Mouse (Mus musculus) forebrain, embryonic 14.5 days (tissue): Measurements from ENCODE around the gene Ccnf. TPM values are rescaled to one million over a fixed set of nuclear protein-coding genes. Genes with fewer than 3 reads are reported as not detected.

ENCODE experiments used
- ATAC-seq: fragments of 200-750 bp; cut with Nextera tagmentation; 2 replicates; pipeline ENCODE4 v1.8.0; 2017; ENCODE audit warnings: mild to moderate bottlenecking, moderate library complexity
- DNase-seq: peaks from one replicate; pipeline ENCODE4 v3.0.0-alpha.2; 2015; ENCODE audit warnings: low spot score
- H3K27ac ChIP-seq: fragments of 300-500 bp; sonication (generic); 2 replicates; pipeline ENCODE4 v1.5.1; 2014; ENCODE audit warnings: low read depth, mild to moderate bottlenecking, control low read depth, low read length, moderate library complexity
- H3K27me3 ChIP-seq: fragments of 300-500 bp; sonication (generic); replicated peaks from 2 replicates; pipeline ENCODE4 v1.6.1; 2014; ENCODE audit warnings: low read length, control low read depth, mixed read lengths; ENCODE audit not compliant: control insufficient read depth, insufficient read depth
- H3K36me3 ChIP-seq: fragments of 300-500 bp; sonication (generic); 2 replicates; pipeline ENCODE4 v1.6.1; 2014; ENCODE audit warnings: low read length, control low read depth; ENCODE audit not compliant: control insufficient read depth, insufficient read depth
- H3K4me1 ChIP-seq: fragments of 300-500 bp; sonication (generic); 2 replicates; pipeline ENCODE4 v1.6.1; 2014; ENCODE audit warnings: antibody characterized with exemption, low read length, control low read depth; ENCODE audit not compliant: control insufficient read depth, insufficient read depth
- H3K4me2 ChIP-seq: fragments of 300-500 bp; sonication (generic); 2 replicates; pipeline ENCODE4 v1.6.1; 2014; ENCODE audit warnings: mild to moderate bottlenecking, control low read depth, low read length
- H3K4me3 ChIP-seq: fragments of 300-500 bp; sonication (generic); 2 replicates; pipeline ENCODE4 v1.5.1; 2014; ENCODE audit warnings: low read depth, low read length, control low read depth
- H3K9ac ChIP-seq: fragments of 300-500 bp; sonication (generic); 2 replicates; pipeline ENCODE4 v1.6.1; 2014; ENCODE audit warnings: mild to moderate bottlenecking, low read length, control low read depth, moderate library complexity
- H3K9me3 ChIP-seq: fragments of 300-500 bp; sonication (generic); replicated peaks from 2 replicates; pipeline ENCODE4 v1.6.1; 2016; ENCODE audit warnings: low read length, control low read depth, mixed read lengths; ENCODE audit not compliant: control insufficient read depth
- WGBS: fragments of 180-500 bp; shearing (Covaris S2); extraction: QIAGEN DNeasy Blood & Tissue Kit; methylation state at CpG from one replicate; pipeline ENCODE4 v1.1.7; 2014; 5-methylcytosine and 5-hydroxymethylcytosine counted together
- polyA plus RNA-seq: library from polyadenylated mRNA; unstranded; fragments of >200 nt; fragmentation: Nextera tagmentation; extraction: Ambion mirVana; gene quantifications from 2 replicates; pipeline ENCODE4 v1.2.1, GENCODE M21; 2014

Ccnf gene
- polyA plus RNA-seq, 1 experiment from 2014 or later, result 31.8 TPM

GRCm38 (mm10) chr17:24207768-24208640, 43.3 kb downstream of the Ccnf start:
- H3K9me3 ChIP-seq, result no peaks in the 10 kb centered on the region
- H3K27ac ChIP-seq, result no peak overlapping the region
- peak overlapping the region; percentile 46 for H3K4me3 ChIP-seq
- H3K36me3 ChIP-seq, result no peaks in the 10 kb centered on the region
- peaks cover 54% of the 10 kb centered on the region for H3K4me1 ChIP-seq
- H3K4me2 ChIP-seq, result peak overlapping the region; percentile 97
- WGBS, result 63% methylated on average over 34 of the region's 34 CpGs
- H3K27me3 ChIP-seq, result peaks cover 20% of the 10 kb centered on the region
- DNase-seq (no peak), ATAC-seq (no peak)
- peak overlapping the region; percentile 88 for H3K9ac ChIP-seq

- Histone ChIP-seq H3K36me3 (no peaks in the 10 kb centered on the region), H3K4me3 (peak overlapping the region; percentile 65), H3K27ac (peak overlapping the region; percentile 65; the same call in 1 of the 2 replicates), H3K9me3 (no peaks in the 10 kb centered on the region), H3K9ac (peak overlapping the region; percentile 77), H3K4me2 (peak overlapping the region; percentile 97), H3K4me1 (peaks cover 49% of the 10 kb centered on the region), H3K27me3 (peaks cover 20% of the 10 kb centered on the region)
- WGBS, result 8% methylated on average over 59 of the region's 62 CpGs
- DNase-seq, result peak; percentile 70
- ATAC-seq, result peak; percentile 40
These were observed 44.6 kb downstream of the Ccnf start for GRCm38 (mm10) chr17:24206451-24207351.

DNA sequence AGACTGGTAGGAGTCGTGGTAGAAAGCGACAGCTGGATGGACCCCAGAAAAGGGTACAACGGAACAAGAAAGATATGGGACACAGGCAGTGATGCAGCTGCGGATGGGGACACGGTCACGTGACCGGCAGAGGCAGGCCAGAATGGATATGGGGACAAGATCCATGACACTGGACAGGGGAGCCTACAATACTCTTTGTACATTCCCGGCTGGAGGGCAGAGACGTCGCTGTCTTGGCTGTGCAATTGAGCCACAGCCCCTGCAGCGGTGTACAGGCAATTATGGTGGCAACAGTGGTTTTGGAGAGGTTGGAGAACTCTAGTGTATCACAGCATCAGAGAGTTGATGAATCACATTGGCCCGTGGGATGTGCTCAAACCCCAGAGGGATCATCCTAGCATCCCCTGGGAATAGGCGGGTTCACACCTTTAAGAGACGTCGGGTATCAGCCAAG, 45.3 kb downstream of the Ccnf start:
- Histone ChIP-seq H3K4me3 (peak overlapping the region; percentile 65), H3K4me1 (peaks cover 41% of the 10 kb centered on the region), H3K9me3 (no peaks in the 10 kb centered on the region), H3K9ac (peak overlapping the region; percentile 77), H3K4me2 (peak overlapping the region; percentile 97), H3K27me3 (peaks cover 20% of the 10 kb centered on the region), H3K36me3 (no peaks in the 10 kb centered on the region), H3K27ac (peak overlapping the region; percentile 65; the same call in 1 of the 2 replicates)
- DNase-seq (peak; percentile 45), ATAC-seq (peak; percentile 32)
- 7% methylated on average over 15 of the region's 15 CpGs for WGBS

- under 1% methylated on average over 65 of the region's 65 CpGs for WGBS
- peak within 1 kb of the TSS; percentile 65; the same call in 1 of the 2 replicates for H3K27ac ChIP-seq
- H3K4me2 ChIP-seq, result peak within 1 kb of the TSS; percentile 97
- H3K4me3 ChIP-seq, result peak within 1 kb of the TSS; percentile 65
- no peaks in the 10 kb centered on the region for H3K36me3 ChIP-seq
- peak; percentile 97 for DNase-seq
- no peaks in the 10 kb centered on the region for H3K9me3 ChIP-seq
- ATAC-seq, result peak; percentile 80
- H3K27me3 ChIP-seq, result peaks cover 20% of the 10 kb centered on the region
- H3K9ac ChIP-seq, result peak within 1 kb of the TSS; percentile 77
- H3K4me1 ChIP-seq, result peaks cover 40% of the 10 kb centered on the region
These were observed 45.9 kb downstream of the Ccnf start, which contains the start of gene Tbc1d24 for GRCm38 (mm10) chr17:24205284-24205888. Tbc1d24 (minus strand) TSS chr17:24205562.

DNA sequence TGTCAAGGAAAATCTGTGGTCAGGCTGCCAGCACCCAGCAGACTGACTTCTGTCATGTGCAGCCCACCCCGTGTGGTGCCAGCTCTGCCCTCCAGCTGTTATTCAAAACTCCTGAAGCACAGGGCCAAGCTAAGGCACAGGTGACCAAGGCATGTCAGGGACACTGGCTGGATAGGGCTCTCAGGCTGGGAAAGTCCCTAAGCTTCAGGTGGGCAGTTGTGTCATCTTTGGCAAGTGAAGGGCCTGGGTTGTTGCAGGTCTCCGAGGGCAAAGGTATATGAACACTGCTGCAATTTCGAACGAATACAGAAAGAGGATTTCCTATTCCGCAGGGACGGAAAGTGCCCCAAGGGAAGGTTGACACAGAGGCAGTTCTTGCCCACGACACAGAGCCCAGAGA, 46.4 kb downstream of the Ccnf start:
- Histone ChIP-seq H3K4me1 (peaks cover 40% of the 10 kb centered on the region), H3K36me3 (no peaks in the 10 kb centered on the region), H3K27me3 (peaks cover 18% of the 10 kb centered on the region), H3K4me3 (peak overlapping the region; percentile 65), H3K27ac (no peak overlapping the region), H3K4me2 (peak overlapping the region; percentile 97), H3K9me3 (no peaks in the 10 kb centered on the region), H3K9ac (peak overlapping the region; percentile 77)
- peak; percentile 10 for DNase-seq
- 17% methylated on average over 7 of the region's 7 CpGs for WGBS
- no peak for ATAC-seq

- Histone ChIP-seq H3K36me3 (no peaks in the 10 kb centered on the region), H3K9me3 (no peaks in the 10 kb centered on the region), H3K27me3 (peaks cover 18% of the 10 kb centered on the region), H3K27ac (no peak overlapping the region), H3K4me1 (peaks cover 33% of the 10 kb centered on the region), H3K4me2 (peak overlapping the region; percentile 97), H3K4me3 (peak overlapping the region; percentile 65; the same call in 1 of the 2 replicates), H3K9ac (peak overlapping the region; percentile 77; the same call in 1 of the 2 replicates)
- DNase-seq (no peak), ATAC-seq (no peak)
- 79% methylated on average over 3 of the region's 3 CpGs for WGBS
These were observed 47.4 kb downstream of the Ccnf start for GRCm38 (mm10) chr17:24203611-24204534.

DNA sequence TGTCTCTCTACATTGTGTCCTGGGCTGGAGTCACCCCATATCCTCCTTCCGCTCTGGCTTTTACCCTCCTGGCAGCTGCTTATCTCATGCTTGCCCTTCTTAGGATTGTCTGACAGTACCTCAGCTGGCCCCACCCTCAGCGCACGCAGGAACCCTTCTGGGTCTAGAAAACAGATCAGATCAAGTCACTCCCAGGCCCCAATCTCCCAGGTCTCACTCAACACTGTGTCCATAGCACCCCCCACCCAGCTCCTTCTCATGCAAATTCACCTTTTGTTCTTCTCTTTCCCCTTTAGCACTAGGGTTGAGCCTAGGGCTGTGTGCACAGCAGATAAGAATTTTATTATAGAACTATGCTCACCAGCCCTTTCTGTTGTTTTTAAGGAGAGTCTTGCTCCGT, 48.2 kb downstream of the Ccnf start:
- H3K4me2 ChIP-seq, result no peak overlapping the region
- H3K4me1 ChIP-seq, result peaks cover 26% of the 10 kb centered on the region
- H3K9ac ChIP-seq, result 0 out of 2 replicates have a peak overlapping the region, but pooled peaks have one; percentile 1
- H3K4me3 ChIP-seq, result no peak overlapping the region
- no peak overlapping the region for H3K27ac ChIP-seq
- DNase-seq, result no peak
- H3K36me3 ChIP-seq, result no peaks in the 10 kb centered on the region
- 39% methylated on average over 4 of the region's 4 CpGs for WGBS
- H3K9me3 ChIP-seq, result no peaks in the 10 kb centered on the region
- ATAC-seq, result no peak
- peaks cover 15% of the 10 kb centered on the region for H3K27me3 ChIP-seq
